Mouse (Mus musculus) heart, postnatal 14 days (tissue): ENCODE measurements at regions not wholly inside any gene's neighbourhood (a gene's known extent, or its start where the extent isn't known, plus 50 kb on each side); places are given as distances from the start of the nearest gene placed in this dataset.

Experiments used
- DNase-seq, 2 experiments: peaks; one replicate each; pipeline ENCODE4 v3.0.0; 2021 to 2022
- intact Hi-C: fragments of 180-260 bp; cut with DNase I; formaldehyde crosslinking; loops from one replicate; pipeline ENCODE4 v1.15.1; 2025

GRCm38 (mm10) chrX:12461657-12462056 lies 125.9 kb upstream of the Atp6ap2 start:
- no peak for DNase-seq
- intact Hi-C loops: no loop called here

GRCm38 (mm10) chrX:12462936-12463647 lies 124.5 kb upstream of the Atp6ap2 start:
- intact Hi-C loops: no loop called here
- no peak for DNase-seq

- intact Hi-C loops: no loop called here
- DNase-seq: no peak
Observed at GRCm38 (mm10) chrX:12466312-12466711, 121.3 kb upstream of the Atp6ap2 start.

DNA sequence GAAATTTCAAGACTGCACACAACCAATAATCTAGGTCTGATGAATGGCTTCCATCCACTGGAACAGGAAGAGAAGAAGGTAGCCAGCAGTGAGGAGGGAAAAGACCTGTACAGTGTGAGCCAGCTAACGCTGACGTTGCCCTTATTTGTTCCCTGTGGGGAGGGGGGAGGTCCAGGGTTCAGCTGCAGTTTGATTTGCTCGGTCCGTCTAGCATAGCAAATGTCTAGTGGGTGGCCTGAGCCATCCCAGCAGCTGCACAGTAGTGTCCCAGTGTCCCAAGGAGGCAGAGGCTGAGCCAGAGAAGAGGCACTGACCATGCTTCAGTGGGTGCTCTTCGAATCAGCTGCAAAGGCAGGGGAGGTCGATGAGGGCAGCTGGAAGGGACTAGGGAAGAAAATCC lies 120.7 kb upstream of the Atp6ap2 start:
- no peak for DNase-seq
- intact Hi-C loops: no loop called here

DNA sequence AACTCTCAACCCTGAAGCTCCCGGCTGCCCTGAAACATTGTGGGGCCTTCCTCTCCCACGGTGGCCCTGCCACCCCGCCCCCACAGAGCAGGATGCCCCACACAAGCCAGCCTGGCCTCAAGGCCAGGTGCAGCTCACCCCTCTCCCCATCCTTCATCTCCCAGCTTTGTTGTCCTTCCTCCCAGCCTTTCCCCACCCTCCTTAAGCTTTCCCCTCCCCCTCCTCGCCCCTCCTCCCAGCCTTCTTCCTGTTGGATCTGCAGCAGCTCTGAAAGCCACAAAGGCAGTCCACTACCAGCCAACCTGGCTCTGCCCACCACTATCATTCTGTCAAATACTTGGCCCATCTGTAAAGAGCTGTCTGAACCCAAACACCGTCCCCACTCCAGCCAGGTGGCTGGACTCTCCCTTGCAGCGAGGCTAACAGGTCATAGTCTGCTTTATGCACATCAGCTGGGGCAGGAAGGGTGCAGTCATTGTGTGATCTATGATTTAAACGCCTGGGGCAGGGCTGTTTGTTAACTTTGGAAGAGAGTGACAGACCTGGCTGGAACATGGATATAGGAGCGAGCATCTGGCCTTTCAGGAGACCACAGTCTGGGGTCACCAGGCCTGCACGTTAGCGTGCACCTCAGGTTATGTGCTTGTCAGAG lies 119.9 kb upstream of the Atp6ap2 start:
- intact Hi-C loops: no loop called here
- DNase-seq: no peak

DNA sequence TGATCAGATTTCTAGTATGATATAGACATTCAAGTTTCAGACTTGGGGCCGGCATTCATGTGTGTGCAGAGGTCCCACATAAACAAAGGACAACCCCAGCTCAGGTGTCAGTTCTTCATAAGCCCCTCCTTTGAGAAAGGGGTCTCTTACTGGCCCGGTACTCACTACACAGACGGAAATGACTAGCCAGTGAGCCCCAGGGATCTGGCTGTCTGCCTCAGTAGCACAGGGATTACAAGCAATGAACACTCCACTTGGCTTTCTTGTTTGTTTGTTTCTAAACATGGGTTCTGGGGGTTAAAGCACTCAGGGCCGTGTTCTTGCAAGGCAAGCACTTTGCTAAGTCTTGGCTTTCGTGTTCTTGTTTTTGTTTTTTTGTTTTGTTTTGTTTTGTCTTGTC lies 115.3 kb upstream of the Atp6ap2 start:
- no peak for DNase-seq
- intact Hi-C loops: no loop called here

GRCm38 (mm10) chrX:12479207-12479606 lies 108.4 kb upstream of the Atp6ap2 start:
- intact Hi-C loops: no loop called here
- no peak for DNase-seq

GRCm38 (mm10) chrX:12490957-12491356 lies 96.6 kb upstream of the Atp6ap2 start:
- DNase-seq: no peak
- intact Hi-C loops: no loop called here

- peak; percentile 6 to 9 for DNase-seq
- intact Hi-C loops: no loop called here
Observed at GRCm38 (mm10) chrX:12493216-12493615, 94.4 kb upstream of the Atp6ap2 start.

DNA sequence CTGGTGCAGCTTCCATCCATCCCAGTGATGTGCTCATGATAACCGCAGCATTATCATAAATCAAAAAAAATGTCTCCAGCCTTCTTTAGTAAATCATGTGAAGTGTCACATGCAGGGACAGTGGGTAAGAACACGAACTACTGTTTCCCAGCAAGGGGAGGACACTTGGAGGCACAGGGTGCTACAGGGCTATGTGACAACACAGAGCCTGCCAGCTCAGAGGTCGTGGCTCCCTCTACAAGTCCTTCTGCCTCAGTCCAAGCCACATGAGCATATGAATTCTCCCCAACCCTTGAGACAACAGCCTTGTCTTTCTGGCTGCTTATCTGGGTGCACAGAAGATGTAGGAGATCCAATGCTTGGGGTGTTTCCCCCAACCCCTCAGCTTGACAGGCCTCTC lies 93.7 kb upstream of the Atp6ap2 start:
- intact Hi-C loops: no loop called here
- DNase-seq: no peak

DNA sequence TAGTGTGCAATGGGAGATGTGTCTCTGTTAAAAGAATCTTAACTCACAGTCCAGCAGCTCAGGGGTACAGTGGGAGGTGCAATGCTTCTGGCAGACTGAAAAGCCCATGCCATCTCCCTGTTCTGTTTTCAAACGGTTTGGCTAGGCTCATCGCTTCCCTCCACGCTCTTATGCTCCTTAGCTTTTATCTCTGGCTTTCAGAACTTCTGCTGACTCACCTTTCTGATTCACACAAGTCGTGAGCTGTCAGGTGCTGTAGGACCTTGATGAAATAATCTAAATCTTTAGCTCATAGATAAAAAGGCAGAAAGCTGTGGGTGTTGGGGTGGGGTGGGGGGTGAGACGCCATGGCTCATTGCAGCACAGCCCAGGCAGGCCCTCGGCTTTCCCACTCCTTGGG lies 93.1 kb upstream of the Atp6ap2 start:
- no peak for DNase-seq
- intact Hi-C loops: no loop called here

DNA sequence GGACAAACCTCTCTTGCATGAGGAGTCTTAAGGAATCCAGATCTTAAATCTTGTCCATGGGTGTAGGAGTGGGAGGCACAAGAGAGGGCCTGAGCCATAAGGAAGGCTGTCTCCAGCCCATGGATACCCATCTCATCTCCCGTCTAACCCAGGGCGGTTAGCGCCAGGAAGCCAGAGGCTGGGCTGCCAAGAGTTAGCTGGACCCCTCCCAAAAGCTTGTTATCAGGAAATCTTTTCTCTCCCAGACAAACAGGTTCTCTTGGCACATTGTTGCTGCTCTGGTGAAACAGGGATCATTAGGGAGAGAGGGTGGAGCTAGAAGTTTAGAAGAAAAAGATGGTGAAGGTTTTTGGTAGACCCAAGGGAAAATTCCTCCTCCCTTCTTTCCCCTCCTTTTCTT lies 87.0 kb upstream of the Atp6ap2 start:
- no peak for DNase-seq
- intact Hi-C loops: no loop called here

DNA sequence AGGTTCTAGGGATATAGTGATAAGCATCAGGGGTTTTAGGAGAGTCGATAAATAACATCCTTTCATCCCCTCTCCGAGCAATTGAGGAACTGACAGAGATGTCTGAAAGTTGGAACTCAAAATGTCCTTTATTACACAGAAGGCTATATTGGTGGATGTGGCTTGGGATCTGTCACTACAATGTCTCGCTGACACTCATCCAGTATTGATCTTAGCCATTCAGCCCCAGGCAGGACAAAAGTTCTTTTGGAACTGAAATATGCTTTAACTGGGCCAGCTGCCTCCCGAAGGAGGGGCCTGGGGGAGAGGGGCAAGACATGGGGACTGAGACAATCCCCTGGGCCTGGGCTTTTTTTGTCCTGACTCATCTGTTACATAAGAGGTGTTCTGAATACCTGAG lies 85.2 kb upstream of the Atp6ap2 start:
- intact Hi-C loops: no loop called here
- DNase-seq: no peak

- DNase-seq: no peak
- intact Hi-C loops: no loop called here
Observed at GRCm38 (mm10) chrX:12503581-12503980, 84.0 kb upstream of the Atp6ap2 start.

GRCm38 (mm10) chrX:12511119-12511518 lies 76.5 kb upstream of the Atp6ap2 start:
- DNase-seq: no peak
- intact Hi-C loops: no loop called here

DNA sequence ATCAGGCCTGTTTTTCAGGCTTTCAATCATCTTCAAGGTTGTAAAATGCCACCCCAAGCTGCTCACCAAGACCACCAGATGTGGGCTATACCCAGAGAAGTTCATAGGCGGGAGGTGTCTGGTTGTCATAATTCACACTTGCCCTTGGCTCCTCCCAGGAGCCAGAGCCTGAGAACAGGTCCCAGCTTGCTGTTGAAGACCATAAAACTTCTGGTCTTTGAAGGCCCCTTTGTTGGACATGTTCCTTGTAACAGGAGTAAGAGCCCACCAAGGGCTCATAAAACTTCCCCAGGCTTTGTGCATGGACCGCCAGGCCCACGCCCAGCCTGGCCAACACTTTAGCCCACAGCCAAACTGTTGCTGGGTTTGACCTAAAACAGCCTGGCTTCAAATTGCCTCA lies 62.6 kb upstream of the Atp6ap2 start:
- DNase-seq: no peak
- intact Hi-C loops: no loop called here

GRCm38 (mm10) chrX:12530406-12531311 lies 56.9 kb upstream of the Atp6ap2 start:
- intact Hi-C loops: no loop called here
- DNase-seq: no peak
